Mouse (Mus musculus) ZHBTc4 (cell line): ENCODE data around the gene Mgat4d.
"Not testable (repeated sequence)": the region's sequence is repeated elsewhere in the genome, so short reads cannot be mapped to it uniquely, and the experiment has no call there.

Experiments
- DNase-seq: peaks from one replicate; pipeline ENCODE4 v3.0.0-alpha.2; 2011; ENCODE audit warnings: low read depth, low spot score

Gene Mgat4d

GRCm38 (mm10) chr8:83348263-83348662 lies at the start of gene Mgat4d:
TSS of gene Mgat4d (plus strand) at chr8:83348471.
- DNase-seq, result no peak

GRCm38 (mm10) chr8:83300135-83300534 lies 48.1 kb upstream of the Mgat4d start:
- peak; percentile 69 for DNase-seq

GRCm38 (mm10) chr8:83304946-83305345 lies 43.3 kb upstream of the Mgat4d start:
- peak; percentile 47 for DNase-seq

GRCm38 (mm10) chr8:83309836-83310235 lies 38.4 kb upstream of the Mgat4d start:
- no peak for DNase-seq

- not testable (repeated sequence) for DNase-seq
Observed at GRCm38 (mm10) chr8:83315084-83315483, 33.2 kb upstream of the Mgat4d start.

- DNase-seq, result peak; percentile 45
Observed at GRCm38 (mm10) chr8:83315691-83316090, 32.6 kb upstream of the Mgat4d start.

GRCm38 (mm10) chr8:83320543-83320942 lies 27.7 kb upstream of the Mgat4d start:
- peak; percentile 21 for DNase-seq

- no peak for DNase-seq
Observed at GRCm38 (mm10) chr8:83322374-83322773, 25.9 kb upstream of the Mgat4d start.

GRCm38 (mm10) chr8:83323056-83323455 lies 25.2 kb upstream of the Mgat4d start:
- peak; percentile 54 for DNase-seq

GRCm38 (mm10) chr8:83327889-83328288 lies 20.4 kb upstream of the Mgat4d start:
- DNase-seq, result no peak

GRCm38 (mm10) chr8:83331567-83331898 lies 16.7 kb upstream of the Mgat4d start:
- no peak for DNase-seq

- peak; percentile 98 for DNase-seq
Observed at GRCm38 (mm10) chr8:83331899-83332697, 16.2 kb upstream of the Mgat4d start, which contains the start of gene Elmod2. TSS of gene Elmod2 (minus strand) at chr8:83332486.

- no peak for DNase-seq
Observed at GRCm38 (mm10) chr8:83332864-83333263, 15.4 kb upstream of the Mgat4d start.

- no peak for DNase-seq
Observed at GRCm38 (mm10) chr8:83342076-83342475, 6.2 kb upstream of the Mgat4d start.

- DNase-seq, result peak; percentile 45
Observed at GRCm38 (mm10) chr8:83342693-83343092, 5.6 kb upstream of the Mgat4d start.

- DNase-seq, result no peak
Observed at GRCm38 (mm10) chr8:83351315-83351714, 3.0 kb downstream of the Mgat4d start.

- DNase-seq, result no peak
Observed at GRCm38 (mm10) chr8:83363156-83363769, 15.0 kb downstream of the Mgat4d start.

- peak; percentile 55 for DNase-seq
Observed at GRCm38 (mm10) chr8:83377231-83377630, 29.0 kb downstream of the Mgat4d start.

GRCm38 (mm10) chr8:83380141-83380540 lies 31.9 kb downstream of the Mgat4d start:
- DNase-seq, result no peak

- no peak for DNase-seq
Observed at GRCm38 (mm10) chr8:83381016-83381415, 32.7 kb downstream of the Mgat4d start.

- peak; percentile 63 for DNase-seq
Observed at GRCm38 (mm10) chr8:83382850-83383249, 34.6 kb downstream of the Mgat4d start.

- DNase-seq, result peak; percentile 92
Observed at GRCm38 (mm10) chr8:83389316-83390005, 41.2 kb downstream of the Mgat4d start, which contains the start of gene Clgn. TSS of gene Clgn (plus strand) at chr8:83389867.
